Comparison of ENCODE assay signal across 17 mouse cellular contexts in genomic region chr1:172418173-172418572, GRCm38 (mm10). TPM values are rescaled to one million over a fixed set of nuclear protein-coding genes. Genes with fewer than 3 reads are reported as not detected.
DNase-seq lines count a peak whose midpoint lies in the region; ATAC-seq and TF ChIP-seq lines count a peak whose summit lies in the region.
"Had no signal": no experiment of that assay in that cellular context is flagged by ENCODE, and none has a peak within 500 bp of the region (broad histone marks: within the 10 kb centered on the region; RNA-seq: fewer than 3 reads in every experiment).

No protein-coding gene starts in this region.

- H3K9ac ChIP-seq in heart, embryonic 15.5 days: no peak overlapping the region
- H3K9ac ChIP-seq in heart, adult 2 months (ENCODE audit: low read depth, low read length): no peak overlapping the region
- no peak overlapping the region for H3K9ac ChIP-seq in neural tube, embryonic 13.5 days
- H3K9ac ChIP-seq in neural tube, embryonic 15.5 days (replicated peaks): no peak overlapping the region
- H3K9ac ChIP-seq in embryonic facial prominence, embryonic 12.5 days: no peak overlapping the region
- H3K9ac ChIP-seq in stomach, postnatal 0 days (ENCODE audit: low read length): no peak overlapping the region
- H3K9ac ChIP-seq: forebrain, embryonic 15.5 days; lung, embryonic 14.5 days had no signal

- no peak for TF ChIP-seq EP300 in heart, adult 2 months (IDR thresholded peaks at IDR 0.05; ENCODE audit: insufficient read depth, low read depth, low read length)
- TF ChIP-seq EP300 in stomach, postnatal 0 days (optimal IDR thresholded peaks at IDR 0.05): no peak

- H3K79me2 ChIP-seq in heart, adult 2 months (replicated peaks; ENCODE audit: control insufficient read depth, insufficient read depth, low read length): no peaks in the 10 kb centered on the region

- H3K27ac ChIP-seq in heart, embryonic 15.5 days: no peak overlapping the region
- no peak overlapping the region for H3K27ac ChIP-seq in heart, adult 2 months
- no peak overlapping the region for H3K27ac ChIP-seq in neural tube, embryonic 13.5 days (replicated peaks)
- no peak overlapping the region for H3K27ac ChIP-seq in neural tube, embryonic 15.5 days (replicated peaks)
- no peak overlapping the region for H3K27ac ChIP-seq in embryonic facial prominence, embryonic 12.5 days
- H3K27ac ChIP-seq in stomach, postnatal 0 days (replicated peaks): no peak overlapping the region
- H3K27ac ChIP-seq: forebrain, embryonic 15.5 days; macrophage had no signal

- H3K4me1 ChIP-seq in heart, embryonic 15.5 days (replicated peaks): no peaks in the 10 kb centered on the region
- H3K4me1 ChIP-seq in heart, adult 2 months (ENCODE audit: control insufficient read depth, insufficient read depth, low read length): no peaks in the 10 kb centered on the region
- 0 out of 2 replicates have a peak, but pooled peaks cover 4% of the 10 kb centered on the region for H3K4me1 ChIP-seq in neural tube, embryonic 13.5 days (replicated peaks)
- H3K4me1 ChIP-seq in neural tube, embryonic 15.5 days: no peaks in the 10 kb centered on the region
- peaks cover 7% of the 10 kb centered on the region for H3K4me1 ChIP-seq in embryonic facial prominence, embryonic 12.5 days
- no peaks in the 10 kb centered on the region for H3K4me1 ChIP-seq in stomach, postnatal 0 days (replicated peaks; ENCODE audit: control insufficient read depth, insufficient read depth)
- H3K4me1 ChIP-seq: forebrain, embryonic 15.5 days had no signal

- H3K9me3 ChIP-seq in heart, embryonic 15.5 days (replicated peaks): no peaks in the 10 kb centered on the region
- no peaks in the 10 kb centered on the region for H3K9me3 ChIP-seq in neural tube, embryonic 13.5 days
- H3K9me3 ChIP-seq in neural tube, embryonic 15.5 days (replicated peaks): no peaks in the 10 kb centered on the region
- H3K9me3 ChIP-seq in embryonic facial prominence, embryonic 12.5 days: no peaks in the 10 kb centered on the region
- no peaks in the 10 kb centered on the region for H3K9me3 ChIP-seq in stomach, postnatal 0 days (ENCODE audit: control insufficient read depth, low read length)
- H3K9me3 ChIP-seq: forebrain, embryonic 15.5 days had no signal

- no peaks in the 10 kb centered on the region for H3K27me3 ChIP-seq in heart, embryonic 15.5 days
- no peaks in the 10 kb centered on the region for H3K27me3 ChIP-seq in heart, adult 2 months (ENCODE audit: control insufficient read depth, insufficient read depth, low read length)
- H3K27me3 ChIP-seq in neural tube, embryonic 13.5 days: no peaks in the 10 kb centered on the region
- no peaks in the 10 kb centered on the region for H3K27me3 ChIP-seq in neural tube, embryonic 15.5 days (replicated peaks)
- H3K27me3 ChIP-seq in embryonic facial prominence, embryonic 12.5 days: no peaks in the 10 kb centered on the region
- no peaks in the 10 kb centered on the region for H3K27me3 ChIP-seq in stomach, postnatal 0 days (ENCODE audit: control insufficient read depth, insufficient read depth, low read length)
- H3K27me3 ChIP-seq: forebrain, embryonic 15.5 days had no signal

- TF ChIP-seq POLR2A in heart, adult 2 months (IDR thresholded peaks at IDR 0.05; ENCODE audit: insufficient read depth, low read depth, low read length): no peak

- DNase-seq in heart, adult 2 months: no peak
- no peak for DNase-seq in stomach, postnatal 0 days (ENCODE audit: low spot score)
- DNase-seq in right cerebral cortex, postnatal 36 days (ENCODE audit: low spot score in 2 of 2): no peak
- no peak for DNase-seq in cerebellum, adult 9-11 months
- DNase-seq: cerebellum, postnatal 25 days; heart, adult 18-20 months; heart, postnatal 14 days; kidney, postnatal 36 days; lung, embryonic 14.5 days; thymus, adult 2 months had no signal

- intact Hi-C loops in heart, adult 2 months (cut with DNase I): no loop called here

- no peak for TF ChIP-seq CTCF in heart, adult 2 months (IDR thresholded peaks at IDR 0.05)
- no peak for TF ChIP-seq CTCF in stomach, postnatal 0 days (IDR thresholded peaks at IDR 0.05; ENCODE audit: low read depth)

- 19% methylated on average over 6 of the region's 6 CpGs for WGBS in heart, embryonic 15.5 days
- 30% methylated on average over 6 of the region's 6 CpGs for WGBS in heart, adult 2 months
- WGBS in neural tube, embryonic 13.5 days: 15% methylated on average over 6 of the region's 6 CpGs
- WGBS in neural tube, embryonic 15.5 days: 15% methylated on average over 6 of the region's 6 CpGs
- 8% methylated on average over 6 of the region's 6 CpGs for WGBS in embryonic facial prominence, embryonic 12.5 days
- WGBS in stomach, postnatal 0 days: 37% methylated on average over 6 of the region's 6 CpGs

- H3K4me3 ChIP-seq in heart, embryonic 15.5 days: no peak overlapping the region
- no peak overlapping the region for H3K4me3 ChIP-seq in heart, adult 2 months
- no peak overlapping the region for H3K4me3 ChIP-seq in neural tube, embryonic 13.5 days
- H3K4me3 ChIP-seq in neural tube, embryonic 15.5 days (replicated peaks): no peak overlapping the region
- H3K4me3 ChIP-seq in embryonic facial prominence, embryonic 12.5 days: no peak overlapping the region
- H3K4me3 ChIP-seq in stomach, postnatal 0 days (ENCODE audit: low read depth, low read length): no peak overlapping the region
- H3K4me3 ChIP-seq: forebrain, embryonic 15.5 days had no signal

- ATAC-seq in heart, embryonic 15.5 days (replicated peaks; ENCODE audit: insufficient number of reproducible peaks, insufficient read depth, low FRiP score, low read depth): 0 out of 2 replicates have a peak, but pooled peaks have one; percentile 10
- ATAC-seq in neural tube, embryonic 13.5 days (ENCODE audit: low read depth): 0 out of 2 replicates have a peak, but pooled peaks have one; percentile 27
- ATAC-seq in neural tube, embryonic 15.5 days (ENCODE audit: low FRiP score): no peak; the same call in 1 of the 2 replicates
- 0 out of 2 replicates have a peak, but pooled peaks have one; percentile 28 for ATAC-seq in embryonic facial prominence, embryonic 12.5 days (ENCODE audit: insufficient number of reproducible peaks, insufficient read depth, low FRiP score, low TSS enrichment)
- ATAC-seq in stomach, postnatal 0 days (ENCODE audit: low FRiP score, low TSS enrichment): 0 out of 2 replicates have a peak, but pooled peaks have one; percentile 21
- ATAC-seq: forebrain, embryonic 15.5 days had no signal

- H3K4me2 ChIP-seq in heart, embryonic 15.5 days: no peak overlapping the region
- H3K4me2 ChIP-seq in neural tube, embryonic 13.5 days: no peak overlapping the region
- H3K4me2 ChIP-seq in neural tube, embryonic 15.5 days: no peak overlapping the region
- no peak overlapping the region for H3K4me2 ChIP-seq in embryonic facial prominence, embryonic 12.5 days (replicated peaks)
- H3K4me2 ChIP-seq in stomach, postnatal 0 days (replicated peaks; ENCODE audit: low read depth): no peak overlapping the region
- H3K4me2 ChIP-seq: forebrain, embryonic 15.5 days; lung, embryonic 14.5 days had no signal

- no peaks in the 10 kb centered on the region for H3K36me3 ChIP-seq in heart, embryonic 15.5 days
- no peaks in the 10 kb centered on the region for H3K36me3 ChIP-seq in heart, adult 2 months (ENCODE audit: control insufficient read depth, insufficient read depth, low read length)
- no peaks in the 10 kb centered on the region for H3K36me3 ChIP-seq in neural tube, embryonic 13.5 days
- no peaks in the 10 kb centered on the region for H3K36me3 ChIP-seq in neural tube, embryonic 15.5 days
- H3K36me3 ChIP-seq in embryonic facial prominence, embryonic 12.5 days: no peaks in the 10 kb centered on the region
- H3K36me3 ChIP-seq in stomach, postnatal 0 days (ENCODE audit: control insufficient read depth, insufficient read depth, low read length): no peaks in the 10 kb centered on the region
- H3K36me3 ChIP-seq: forebrain, embryonic 15.5 days had no signal

RNA-seq across cellular contexts. Expression of gene Pigm, which starts 41.8 kb away (rescaled TPM):
- polyA plus RNA-seq in heart, embryonic 15.5 days (2015; fragmentation: Nextera tagmentation; extraction: Ambion mirVana): 3.2 and 3.6 TPM in 2 replicates
- 1 to 10 TPM; 3.8 to 4.2 TPM for total RNA-seq in heart, adult 2 months (2021)
- 3.3 and 3.7 TPM in 2 replicates for polyA plus RNA-seq in heart, adult 2 months (2012; rRNA removed)
- polyA plus RNA-seq in neural tube, embryonic 13.5 days (2015; fragmentation: Nextera tagmentation; extraction: Ambion mirVana): 5.1 and 5.7 TPM in 2 replicates
- polyA plus RNA-seq in neural tube, embryonic 15.5 days (2015; fragmentation: Nextera tagmentation; extraction: Ambion mirVana): 3.7 and 3.8 TPM in 2 replicates
- 9.9 and 10.3 TPM in 2 replicates for polyA plus RNA-seq in embryonic facial prominence, embryonic 12.5 days (2016; fragmentation: Nextera tagmentation; extraction: Ambion mirVana)
- polyA plus RNA-seq in stomach, postnatal 0 days (2015; fragmentation: Nextera tagmentation; extraction: Ambion mirVana): 3.6 and 3.8 TPM in 2 replicates

RNA-seq across cellular contexts. Expression of gene Slamf9, which starts 57.0 kb away (rescaled TPM):
- 0.83 and 1.1 TPM in 2 replicates for polyA plus RNA-seq in heart, embryonic 15.5 days (2015; fragmentation: Nextera tagmentation; extraction: Ambion mirVana)
- total RNA-seq in heart, adult 2 months (2021): 1 to 10 TPM; 1.2 to 2.3 TPM
- 6.8 and 7.0 TPM in 2 replicates for polyA plus RNA-seq in heart, adult 2 months (2012; rRNA removed)
- 0.37 TPM in 1 of 2 replicates, not detected in the other for polyA plus RNA-seq in neural tube, embryonic 13.5 days (2015; fragmentation: Nextera tagmentation; extraction: Ambion mirVana)
- polyA plus RNA-seq in neural tube, embryonic 15.5 days (2015; fragmentation: Nextera tagmentation; extraction: Ambion mirVana): 0.36 and 0.38 TPM in 2 replicates
- 0.41 and 0.51 TPM in 2 replicates for polyA plus RNA-seq in embryonic facial prominence, embryonic 12.5 days (2016; fragmentation: Nextera tagmentation; extraction: Ambion mirVana)
- 1.8 TPM in 2 replicates for polyA plus RNA-seq in stomach, postnatal 0 days (2015; fragmentation: Nextera tagmentation; extraction: Ambion mirVana)
- total RNA-seq: layer of hippocampus, postnatal 14 days had no signal
- polyA plus RNA-seq: forebrain, embryonic 15.5 days had no signal
